Comparison of ENCODE assay signal across 16 mouse cellular contexts in the genomic region with DNA sequence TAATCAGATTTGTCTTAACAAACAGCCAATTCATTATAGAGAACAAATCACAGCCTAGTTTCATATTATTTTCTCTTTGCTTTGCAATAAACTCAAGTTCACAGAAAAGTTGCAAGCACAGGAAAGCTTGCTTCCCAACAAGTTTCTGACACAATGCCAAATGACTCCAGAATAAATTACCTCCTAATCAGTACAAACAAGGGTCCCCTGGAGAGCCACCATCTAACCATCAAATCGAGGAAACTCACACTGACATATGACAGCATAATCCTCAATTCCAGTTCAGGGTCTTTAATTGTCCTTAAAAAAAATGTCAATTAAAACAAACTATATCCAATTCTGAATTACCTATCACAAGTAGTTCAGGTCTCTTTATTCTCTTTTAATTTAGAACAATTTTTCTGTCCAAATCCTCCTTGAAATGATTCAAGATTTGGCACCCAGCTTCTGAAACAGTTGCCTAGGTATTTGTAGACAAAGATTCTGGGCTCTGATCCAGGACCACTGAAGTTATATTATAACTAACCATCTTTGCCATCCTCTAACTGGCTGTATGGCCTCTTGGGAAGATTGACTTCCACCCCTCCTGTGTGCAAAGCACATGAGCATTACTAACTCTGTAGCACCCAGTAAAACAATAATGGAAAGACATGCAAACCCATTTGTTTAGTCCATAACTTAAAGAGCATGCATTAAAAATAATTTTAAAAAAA. TPM values are rescaled to one million over a fixed set of nuclear protein-coding genes. Genes with fewer than 3 reads are reported as not detected.
DNase-seq lines count a peak whose midpoint lies in the region; ATAC-seq lines count a peak whose summit lies in the region.
"Had no signal": no experiment of that assay in that cellular context is flagged by ENCODE, and none has a peak within 500 bp of the region (broad histone marks: within the 10 kb centered on the region; RNA-seq: fewer than 3 reads in every experiment).

No protein-coding gene starts in this region.

- ATAC-seq in forebrain, embryonic 13.5 days, result peak; percentile 65
- ATAC-seq in forebrain, embryonic 11.5 days (replicated peaks; ENCODE audit: low FRiP score), result no peak
- ATAC-seq in kidney, embryonic 15.5 days (replicated peaks; ENCODE audit: low FRiP score), result no peak

- no peaks in the 10 kb centered on the region for H3K36me3 ChIP-seq in forebrain, embryonic 13.5 days (ENCODE audit: poor library complexity, severe bottlenecking)
- no peaks in the 10 kb centered on the region for H3K36me3 ChIP-seq in forebrain, embryonic 11.5 days (ENCODE audit: control insufficient read depth, insufficient read depth, low read length)
- no peaks in the 10 kb centered on the region for H3K36me3 ChIP-seq in kidney, embryonic 15.5 days
- H3K36me3 ChIP-seq: heart, embryonic 15.5 days; limb, embryonic 15.5 days; neural tube, embryonic 15.5 days had no signal

- DNase-seq in forebrain, embryonic 11.5 days (ENCODE audit: low spot score), result no peak
- DNase-seq in kidney, adult 11 months, result peak; percentile 15
- DNase-seq in lung, postnatal 36 days, result peak; percentile 32
- DNase-seq in lung, postnatal 14 days, result no peak
- peak; percentile 35 to 52 for DNase-seq in kidney, postnatal 25 days
- DNase-seq in spleen, postnatal 10 days (ENCODE audit: low spot score in 2 of 2), result no peak
- DNase-seq: gastrocnemius, postnatal 25 days; right cerebral cortex, postnatal 25 days; thymus, postnatal 36 days had no signal

- WGBS in forebrain, embryonic 13.5 days, result 13% methylated on average over 1 of the region's 1 CpGs
- 34% methylated on average over 1 of the region's 1 CpGs for WGBS in forebrain, embryonic 11.5 days
- WGBS in kidney, embryonic 15.5 days, result 28% methylated on average over 1 of the region's 1 CpGs

- no peaks in the 10 kb centered on the region for H3K27me3 ChIP-seq in forebrain, embryonic 13.5 days
- no peaks in the 10 kb centered on the region for H3K27me3 ChIP-seq in forebrain, embryonic 11.5 days (ENCODE audit: control insufficient read depth, insufficient read depth, low read length)
- H3K27me3 ChIP-seq in kidney, embryonic 15.5 days, result no peaks in the 10 kb centered on the region
- H3K27me3 ChIP-seq: heart, embryonic 15.5 days; limb, embryonic 15.5 days; neural tube, embryonic 15.5 days had no signal

- H3K9me3 ChIP-seq in forebrain, embryonic 13.5 days (replicated peaks), result no peaks in the 10 kb centered on the region
- H3K9me3 ChIP-seq in forebrain, embryonic 11.5 days (ENCODE audit: control insufficient read depth, low read length), result no peaks in the 10 kb centered on the region
- H3K9me3 ChIP-seq in kidney, embryonic 15.5 days (replicated peaks), result no peaks in the 10 kb centered on the region
- H3K9me3 ChIP-seq: heart, embryonic 15.5 days; limb, embryonic 15.5 days; neural tube, embryonic 15.5 days had no signal

- H3K4me3 ChIP-seq in forebrain, embryonic 13.5 days, result no peak overlapping the region
- no peak overlapping the region for H3K4me3 ChIP-seq in forebrain, embryonic 11.5 days (ENCODE audit: low read depth, low read length)
- no peak overlapping the region for H3K4me3 ChIP-seq in kidney, embryonic 15.5 days (replicated peaks)
- H3K4me3 ChIP-seq: erythroblast, embryonic 14.5 days; heart, embryonic 15.5 days; limb, embryonic 15.5 days; neural tube, embryonic 15.5 days had no signal

- no peak overlapping the region for H3K4me2 ChIP-seq in forebrain, embryonic 13.5 days
- no peak overlapping the region for H3K4me2 ChIP-seq in forebrain, embryonic 11.5 days (ENCODE audit: low read depth, low read length, severe bottlenecking)
- H3K4me2 ChIP-seq in kidney, embryonic 15.5 days, result no peak overlapping the region
- H3K4me2 ChIP-seq: heart, embryonic 15.5 days; limb, embryonic 15.5 days; neural tube, embryonic 15.5 days had no signal

- H3K4me1 ChIP-seq in forebrain, embryonic 13.5 days, result peaks cover 5% of the 10 kb centered on the region; the same call in 1 of the 2 replicates
- no peaks in the 10 kb centered on the region for H3K4me1 ChIP-seq in forebrain, embryonic 11.5 days (replicated peaks; ENCODE audit: control insufficient read depth, insufficient read depth, low read length)
- 0 out of 2 replicates have a peak, but pooled peaks cover 2% of the 10 kb centered on the region for H3K4me1 ChIP-seq in kidney, embryonic 15.5 days
- H3K4me1 ChIP-seq: heart, embryonic 15.5 days; limb, embryonic 15.5 days; neural tube, embryonic 15.5 days had no signal

- H3K27ac ChIP-seq in forebrain, embryonic 13.5 days, result no peak overlapping the region
- H3K27ac ChIP-seq in forebrain, embryonic 11.5 days (ENCODE audit: low read depth, low read length), result no peak overlapping the region
- no peak overlapping the region for H3K27ac ChIP-seq in kidney, embryonic 15.5 days
- H3K27ac ChIP-seq: heart, embryonic 15.5 days; limb, embryonic 15.5 days; macrophage; neural tube, embryonic 15.5 days had no signal

- no peak overlapping the region for H3K9ac ChIP-seq in forebrain, embryonic 13.5 days
- no peak overlapping the region for H3K9ac ChIP-seq in forebrain, embryonic 11.5 days (ENCODE audit: low read length)
- no peak overlapping the region for H3K9ac ChIP-seq in kidney, embryonic 15.5 days
- H3K9ac ChIP-seq: heart, embryonic 15.5 days; limb, embryonic 15.5 days; neural tube, embryonic 15.5 days had no signal

RNA-seq across cellular contexts. Expression of a gene that starts 7.4 kb away (rescaled TPM):
- 0.58 and 0.91 TPM in 2 replicates for polyA plus RNA-seq in forebrain, embryonic 13.5 days (2015; fragmentation: Nextera tagmentation; extraction: Ambion mirVana)
- polyA plus RNA-seq in forebrain, embryonic 11.5 days (2014; fragmentation: Nextera tagmentation; extraction: Ambion mirVana), result 2.8 and 3.4 TPM in 2 replicates
- polyA plus RNA-seq in kidney, embryonic 15.5 days (2015; fragmentation: Nextera tagmentation; extraction: Ambion mirVana), result 2.6 and 2.9 TPM in 2 replicates
- polyA plus RNA-seq: erythroblast, embryonic 14.5 days; macrophage had no signal

Comparison
In these comparisons a context has a peak if more than half of its experiments do, and no peak if none do; other contexts are left out.
1. DNase-seq: peak in kidney, adult 11 months (single experiment), lung, postnatal 36 days (single experiment) and kidney, postnatal 25 days (2 of 2); none in forebrain, embryonic 11.5 days (single experiment), lung, postnatal 14 days (single experiment) and spleen, postnatal 10 days (0 of 2).